12 mouse cellular contexts compared by ENCODE assay signal in the genomic region with DNA sequence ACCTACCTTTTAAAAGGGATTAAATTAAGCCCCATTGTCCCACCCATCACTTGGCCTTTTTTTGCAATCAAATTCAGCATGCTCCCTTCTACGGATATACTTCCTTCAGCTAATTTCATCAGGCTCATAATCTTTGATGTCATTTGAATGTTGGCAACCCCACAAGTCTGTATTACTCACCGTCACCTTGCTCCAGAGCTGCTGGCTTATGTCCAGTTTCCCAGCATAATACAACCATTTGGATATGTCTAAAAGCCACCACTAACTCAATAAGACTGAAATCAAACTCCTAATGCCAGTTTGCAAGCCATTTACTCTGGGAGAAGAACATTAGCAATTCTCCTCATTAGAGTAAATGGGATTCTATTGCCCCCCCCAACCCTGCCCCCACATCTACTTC.
DNase-seq lines count a peak whose midpoint lies in the region; ATAC-seq lines count a peak whose summit lies in the region.
"Had no signal": no experiment of that assay in that cellular context is flagged by ENCODE, and none has a peak within 500 bp of the region (broad histone marks: within the 10 kb centered on the region; RNA-seq: fewer than 3 reads in every experiment).

No protein-coding gene starts in this region.

- no peak overlapping the region for H3K4me3 ChIP-seq in forebrain, embryonic 16.5 days (replicated peaks; ENCODE audit: low read length)
- H3K4me3 ChIP-seq: layer of hippocampus, adult 2 months; neural tube, embryonic 15.5 days had no signal

- WGBS in forebrain, embryonic 16.5 days = 46% methylated on average over 2 of the region's 2 CpGs

- no peak overlapping the region for H3K4me2 ChIP-seq in forebrain, embryonic 16.5 days (ENCODE audit: low read length)
- H3K4me2 ChIP-seq: hindbrain, embryonic 14.5 days; neural tube, embryonic 15.5 days had no signal

- H3K27me3 ChIP-seq in forebrain, embryonic 16.5 days (replicated peaks; ENCODE audit: control insufficient read depth, insufficient read depth, low read length) = no peaks in the 10 kb centered on the region
- H3K27me3 ChIP-seq: neural tube, embryonic 15.5 days had no signal

- H3K9me3 ChIP-seq in forebrain, embryonic 16.5 days (ENCODE audit: control insufficient read depth, low read length) = no peaks in the 10 kb centered on the region
- H3K9me3 ChIP-seq: neural tube, embryonic 15.5 days had no signal

- peak; percentile 37 for DNase-seq in heart, postnatal 4 days
- no peak for DNase-seq in heart, postnatal 14 days
- DNase-seq in Muller cell, postnatal 12 days (ENCODE audit: inconsistent ontology term) = peak; percentile 77
- peak; percentile 83 for DNase-seq in adrenal gland, adult 2 months
- peak; percentile 49 for DNase-seq in cerebellum, adult 9-10 months
- DNase-seq in layer of hippocampus, adult 9-11 months = no peak
- no peak for DNase-seq in gastrocnemius, postnatal 14 days
- DNase-seq: thymus, adult 18-20 months had no signal

- no peak for ATAC-seq in forebrain, embryonic 16.5 days

- intact Hi-C loops in heart, postnatal 14 days (cut with DNase I) = no loop called here
- intact Hi-C loops in gastrocnemius, postnatal 14 days (cut with DNase I; ENCODE audit: low total_unique reads) = no loop called here

- H3K9ac ChIP-seq in forebrain, embryonic 16.5 days (replicated peaks; ENCODE audit: low read depth, low read length) = no peak overlapping the region
- H3K9ac ChIP-seq: hindbrain, embryonic 14.5 days; neural tube, embryonic 15.5 days had no signal

- no peaks in the 10 kb centered on the region for H3K4me1 ChIP-seq in forebrain, embryonic 16.5 days (replicated peaks; ENCODE audit: control insufficient read depth, insufficient read depth, low read length)
- H3K4me1 ChIP-seq: neural tube, embryonic 15.5 days had no signal

- no peak overlapping the region for H3K27ac ChIP-seq in forebrain, embryonic 16.5 days (ENCODE audit: low read length)
- H3K27ac ChIP-seq: hindbrain, embryonic 14.5 days; layer of hippocampus, adult 2 months; neural tube, embryonic 15.5 days had no signal

- no peaks in the 10 kb centered on the region for H3K36me3 ChIP-seq in forebrain, embryonic 16.5 days (ENCODE audit: control insufficient read depth, insufficient read depth)

Comparison
In these comparisons a context has a peak if more than half of its experiments do, and no peak if none do; other contexts are left out.
1. DNase-seq: peak in heart, postnatal 4 days (single experiment), Muller cell, postnatal 12 days (single experiment), adrenal gland, adult 2 months (single experiment) and cerebellum, adult 9-10 months (single experiment); none in heart, postnatal 14 days (0 of 2), layer of hippocampus, adult 9-11 months (single experiment) and gastrocnemius, postnatal 14 days (single experiment).